ENCODE assay signal across 8 mouse cellular contexts in the genomic region with DNA sequence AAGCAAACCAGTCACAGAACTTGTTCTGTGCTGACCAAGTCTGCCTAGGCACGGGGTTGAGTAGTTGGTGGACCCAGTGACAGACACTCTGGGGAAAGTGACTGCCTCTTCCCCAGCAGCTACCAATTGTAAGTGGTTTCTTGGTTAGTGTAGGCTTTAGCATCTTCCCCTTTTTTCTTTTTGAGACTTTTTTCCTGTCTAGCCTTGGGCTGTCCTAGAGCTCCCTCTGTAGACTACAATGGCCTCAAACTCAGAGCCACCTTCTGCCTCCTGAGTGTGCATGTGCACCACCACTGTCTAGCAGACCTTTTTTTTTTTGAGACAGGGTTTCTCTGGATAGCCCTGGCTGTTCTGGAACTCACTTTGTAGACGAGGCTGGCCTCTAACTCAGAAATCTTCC. TPM values are rescaled to one million over a fixed set of nuclear protein-coding genes. Genes with fewer than 3 reads are reported as not detected.
A peak's percentile ranks its signal among the peaks of the same experiment; 100 is the strongest.
DNase-seq lines count a peak whose midpoint lies in the region; ATAC-seq and TF ChIP-seq lines count a peak whose summit lies in the region.
"Had no signal": no experiment of that assay in that cellular context is flagged by ENCODE, and none has a peak within 500 bp of the region (broad histone marks: within the 10 kb centered on the region; RNA-seq: fewer than 3 reads in every experiment).

No protein-coding gene starts in this region.

- H3K36me3 ChIP-seq in lung, embryonic 15.5 days: 0 out of 2 replicates have a peak, but pooled peaks cover 3% of the 10 kb centered on the region

- no peak overlapping the region for H3K9ac ChIP-seq in lung, embryonic 15.5 days

- 69% methylated on average over 2 of the region's 2 CpGs for WGBS in lung, embryonic 15.5 days

- no peak for TF ChIP-seq POLR2A in bone marrow macrophage, adult 2 months (IDR thresholded peaks at IDR 0.05; ENCODE audit: borderline replicate concordance, low read depth, low read length)

- H3K4me1 ChIP-seq in bone marrow macrophage, adult 2 months (ENCODE audit: control insufficient read depth, insufficient read depth, low read length): peaks cover 35% of the 10 kb centered on the region
- H3K4me1 ChIP-seq in lung, embryonic 15.5 days: peaks cover 14% of the 10 kb centered on the region; the same call in 1 of the 2 replicates

- DNase-seq in layer of hippocampus, adult 2 months (ENCODE audit: low spot score in 2 of 2): no peak
- DNase-seq in layer of hippocampus, postnatal 10 days (ENCODE audit: low spot score in 2 of 2): no peak
- DNase-seq in thymus, postnatal 25 days: peak; percentile 54
- DNase-seq in left cerebral cortex, adult 11 months (ENCODE audit: low spot score): no peak
- DNase-seq in urinary bladder, postnatal 25 days (ENCODE audit: low spot score): no peak
- DNase-seq: adrenal gland, postnatal 10 days had no signal

- no peak overlapping the region for H3K4me3 ChIP-seq in layer of hippocampus, adult 2 months
- no peak overlapping the region for H3K4me3 ChIP-seq in bone marrow macrophage, adult 2 months (ENCODE audit: insufficient read depth, low read length)
- H3K4me3 ChIP-seq in lung, embryonic 15.5 days: no peak overlapping the region

- TF ChIP-seq CTCF in layer of hippocampus, adult 2 months (conservative IDR thresholded peaks at IDR 0.05): peak; percentile 61
- peak; percentile 36; the same call in 1 of the 2 replicates for TF ChIP-seq CTCF in bone marrow macrophage, adult 2 months (IDR thresholded peaks at IDR 0.05; ENCODE audit: low read depth, low read length)

- no peaks in the 10 kb centered on the region for H3K9me3 ChIP-seq in lung, embryonic 15.5 days

- H3K27me3 ChIP-seq in lung, embryonic 15.5 days: no peaks in the 10 kb centered on the region

- ATAC-seq in lung, embryonic 15.5 days (ENCODE audit: borderline replicate concordance, extremely low read depth, low FRiP score, low TSS enrichment): 0 out of 2 replicates have a peak, but pooled peaks have one; percentile 29

- H3K27ac ChIP-seq in layer of hippocampus, adult 2 months: no peak overlapping the region
- no peak overlapping the region for H3K27ac ChIP-seq in bone marrow macrophage, adult 2 months (ENCODE audit: insufficient read depth, low read depth, low read length)
- no peak overlapping the region for H3K27ac ChIP-seq in lung, embryonic 15.5 days

- no peak overlapping the region for H3K4me2 ChIP-seq in lung, embryonic 15.5 days

RNA-seq across cellular contexts. Expression of gene Gm20388, which starts 15.8 kb away (rescaled TPM):
- 1 to 10 TPM; 2.2 to 7.6 TPM for total RNA-seq in layer of hippocampus, adult 2 months (2021)
- not detected for total RNA-seq in layer of hippocampus, postnatal 10 days (2021)
- 32.7 and 45.3 TPM in 2 replicates for polyA plus RNA-seq in bone marrow macrophage, adult 2 months (2012; ENCODE audit: insufficient read depth, insufficient read length, missing spikeins)
- polyA plus RNA-seq in lung, embryonic 15.5 days (2015; fragmentation: Nextera tagmentation; extraction: Ambion mirVana): 5.5 TPM in 1 of 2 replicates, not detected in the other

RNA-seq across cellular contexts. Expression of gene Usp10, which starts 16.3 kb away (rescaled TPM):
- 10 to 100 TPM; 93.6 to 98.1 TPM for total RNA-seq in layer of hippocampus, adult 2 months (2021)
- total RNA-seq in layer of hippocampus, postnatal 10 days (2021): 100 to 1,000 TPM in 1 of 2 experiments, 10 to 100 TPM in 1; 94.9 to 104 TPM
- polyA plus RNA-seq in bone marrow macrophage, adult 2 months (2012; ENCODE audit: insufficient read depth, insufficient read length, missing spikeins): 17.3 and 19.2 TPM in 2 replicates
- polyA plus RNA-seq in lung, embryonic 15.5 days (2015; fragmentation: Nextera tagmentation; extraction: Ambion mirVana): 132 and 135 TPM in 2 replicates
